Mouse (Mus musculus) heart, embryonic 13.5 days (tissue): Measurements from ENCODE around the gene Fbxw21. TPM values are rescaled to one million over a fixed set of nuclear protein-coding genes. Genes with fewer than 3 reads are reported as not detected.

ENCODE experiments used
- ATAC-seq: fragments of 200-750 bp; cut with Nextera tagmentation; 2 replicates; pipeline ENCODE4 v1.8.0; 2017; ENCODE audit warnings: moderate TSS enrichment; ENCODE audit not compliant: insufficient number of reproducible peaks, low FRiP score, low TSS enrichment; ENCODE audit errors: extremely low read depth
- H3K27ac ChIP-seq: fragments of 300-500 bp; sonication (generic); replicated peaks from 2 replicates; pipeline ENCODE4 v1.5.1; 2015; ENCODE audit warnings: moderate library complexity, mild to moderate bottlenecking, inconsistent platforms
- H3K27me3 ChIP-seq: fragments of 300-500 bp; sonication (generic); replicated peaks from 2 replicates; pipeline ENCODE4 v1.6.1; 2015; ENCODE audit warnings: mild to moderate bottlenecking, inconsistent platforms
- H3K36me3 ChIP-seq: fragments of 300-500 bp; sonication (generic); 2 replicates; pipeline ENCODE4 v1.6.1; 2015; ENCODE audit warnings: mild to moderate bottlenecking, inconsistent platforms
- H3K4me1 ChIP-seq: fragments of 300-500 bp; sonication (generic); 2 replicates; pipeline ENCODE4 v1.6.1; 2015; ENCODE audit warnings: inconsistent platforms
- H3K4me2 ChIP-seq: fragments of 300-500 bp; sonication (generic); 2 replicates; pipeline ENCODE4 v1.6.1; 2015; ENCODE audit warnings: inconsistent platforms, mild to moderate bottlenecking, moderate library complexity
- H3K4me3 ChIP-seq: fragments of 300-500 bp; sonication (generic); 2 replicates; pipeline ENCODE4 v1.5.1; 2015; ENCODE audit warnings: moderate library complexity, mild to moderate bottlenecking, inconsistent platforms
- H3K9ac ChIP-seq: fragments of 300-500 bp; sonication (generic); 2 replicates; pipeline ENCODE4 v1.6.1; 2015; ENCODE audit warnings: inconsistent platforms, mild to moderate bottlenecking, moderate library complexity
- H3K9me3 ChIP-seq: fragments of 300-500 bp; sonication (generic); 2 replicates; pipeline ENCODE4 v1.6.1; 2016; ENCODE audit warnings: inconsistent platforms
- WGBS: fragments of 180-500 bp; shearing (Covaris S2); methylation state at CpG from one replicate; pipeline ENCODE4 v1.1.7; 2015; ENCODE audit warnings: mixed read lengths; 5-methylcytosine and 5-hydroxymethylcytosine counted together
- polyA plus RNA-seq: library from polyadenylated mRNA; unstranded; fragments of >200 nt; fragmentation: Nextera tagmentation; extraction: Ambion mirVana; gene quantifications from 2 replicates; pipeline ENCODE4 v1.2.1, GENCODE M21; 2015

Fbxw21 gene
- polyA plus RNA-seq, 1 experiment from 2014 or later = not detected

DNA sequence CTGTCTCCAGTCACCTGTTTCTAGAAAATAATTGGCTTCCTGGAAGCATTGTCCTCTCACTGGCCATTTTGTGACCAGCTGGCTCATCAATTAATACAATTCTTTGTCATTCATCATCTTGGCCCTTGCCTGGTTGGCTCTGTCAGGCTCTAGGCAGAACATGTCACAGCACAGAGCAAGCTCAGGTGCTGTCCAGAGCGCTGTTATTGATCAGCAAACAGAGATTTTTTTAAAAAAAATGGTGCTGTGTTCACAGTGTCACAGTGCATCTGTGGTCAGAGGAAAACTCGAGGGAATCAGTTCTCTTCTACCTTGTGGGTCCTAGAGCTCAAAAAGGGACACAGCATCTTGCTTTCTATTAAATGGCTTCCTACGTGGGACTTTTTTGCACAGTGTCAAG lies 36.4 kb downstream of the Fbxw21 start:
- whole genome bisulfite sequencing = 60% methylated on average over 3 of the region's 3 CpGs
- ATAC-seq = no peak

DNA sequence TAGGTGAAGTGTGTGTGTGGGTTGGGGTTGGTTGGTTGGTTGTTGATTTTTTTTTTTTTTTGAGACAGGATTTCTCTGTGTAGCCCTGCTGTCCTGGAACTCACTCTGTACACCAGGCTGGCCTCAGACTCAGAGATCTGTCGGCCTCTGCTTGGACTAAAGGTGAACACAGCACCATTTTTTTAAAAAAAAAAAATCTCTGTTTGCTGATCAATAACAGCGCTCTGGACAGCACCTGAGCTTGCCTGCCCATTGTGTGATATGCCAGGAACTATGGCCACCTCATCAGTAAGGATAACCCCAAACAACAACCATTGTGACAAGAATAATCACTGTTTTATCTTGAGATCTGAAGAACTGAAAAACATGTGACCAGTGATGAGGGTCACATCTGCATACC lies 36.8 kb downstream of the Fbxw21 start:
- Histone ChIP-seq H3K36me3 (no peaks in the 10 kb centered on the region), H3K9ac (no peak overlapping the region), H3K4me1 (peaks cover 11% of the 10 kb centered on the region), H3K27ac (no peak overlapping the region), H3K27me3 (no peaks in the 10 kb centered on the region), H3K4me2 (no peak overlapping the region), H3K9me3 (no peaks in the 10 kb centered on the region), H3K4me3 (no peak overlapping the region)
- no peak for ATAC-seq
- WGBS = 82% methylated on average over 2 of the region's 2 CpGs

More for the DNA sequence above, 36.4 kb downstream of the Fbxw21 start:
- Histone ChIP-seq H3K36me3 (no peaks in the 10 kb centered on the region), H3K27me3 (no peaks in the 10 kb centered on the region), H3K27ac (no peak overlapping the region), H3K4me2 (no peak overlapping the region), H3K4me1 (peaks cover 11% of the 10 kb centered on the region), H3K4me3 (no peak overlapping the region), H3K9me3 (no peaks in the 10 kb centered on the region), H3K9ac (no peak overlapping the region)

DNA sequence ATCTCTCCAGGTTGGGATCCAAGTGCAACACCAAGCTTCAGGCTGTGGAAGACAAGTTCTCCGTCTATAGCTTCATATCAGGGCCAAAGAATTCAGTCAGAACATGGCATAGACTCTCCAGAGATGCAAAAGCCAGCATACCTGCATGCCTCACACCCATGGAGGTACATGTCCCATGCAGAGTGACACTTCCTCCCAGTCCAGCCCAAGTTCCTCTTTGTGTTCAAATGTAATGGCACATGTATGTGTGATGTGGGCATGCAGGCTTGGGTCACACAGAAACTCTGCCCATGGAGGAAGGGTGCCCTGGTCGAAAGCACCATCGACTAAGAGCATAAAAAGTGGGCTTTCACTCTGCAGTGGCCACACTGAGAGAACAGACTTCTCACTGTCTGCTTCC lies 37.7 kb downstream of the Fbxw21 start:
- Histone ChIP-seq H3K9ac (no peak overlapping the region), H3K4me2 (no peak overlapping the region), H3K27ac (no peak overlapping the region), H3K4me3 (no peak overlapping the region), H3K9me3 (no peaks in the 10 kb centered on the region), H3K4me1 (peaks cover 11% of the 10 kb centered on the region), H3K27me3 (no peaks in the 10 kb centered on the region), H3K36me3 (peaks cover 7% of the 10 kb centered on the region)
- 71% methylated on average over 3 of the region's 3 CpGs for WGBS
- ATAC-seq = no peak

- 30% methylated on average over 6 of the region's 6 CpGs for WGBS
- Histone ChIP-seq H3K4me1 (peaks cover 11% of the 10 kb centered on the region), H3K4me3 (no peak overlapping the region), H3K27ac (no peak overlapping the region), H3K9ac (no peak overlapping the region), H3K9me3 (no peaks in the 10 kb centered on the region), H3K27me3 (no peaks in the 10 kb centered on the region), H3K4me2 (no peak overlapping the region), H3K36me3 (peaks cover 16% of the 10 kb centered on the region)
- ATAC-seq = no peak
These were observed 38.6 kb downstream of the Fbxw21 start for GRCm38 (mm10) chr9:109123266-109123665.

GRCm38 (mm10) chr9:109122553-109123085 lies 39.2 kb downstream of the Fbxw21 start:
- no peaks in the 10 kb centered on the region for H3K9me3 ChIP-seq
- no peak overlapping the region for H3K4me2 ChIP-seq
- ATAC-seq = no peak
- H3K36me3 ChIP-seq = peaks cover 23% of the 10 kb centered on the region
- H3K4me3 ChIP-seq = no peak overlapping the region
- WGBS = 42% methylated on average over 2 of the region's 2 CpGs
- peaks cover 13% of the 10 kb centered on the region for H3K4me1 ChIP-seq
- no peak overlapping the region for H3K9ac ChIP-seq
- no peaks in the 10 kb centered on the region for H3K27me3 ChIP-seq
- no peak overlapping the region for H3K27ac ChIP-seq

DNA sequence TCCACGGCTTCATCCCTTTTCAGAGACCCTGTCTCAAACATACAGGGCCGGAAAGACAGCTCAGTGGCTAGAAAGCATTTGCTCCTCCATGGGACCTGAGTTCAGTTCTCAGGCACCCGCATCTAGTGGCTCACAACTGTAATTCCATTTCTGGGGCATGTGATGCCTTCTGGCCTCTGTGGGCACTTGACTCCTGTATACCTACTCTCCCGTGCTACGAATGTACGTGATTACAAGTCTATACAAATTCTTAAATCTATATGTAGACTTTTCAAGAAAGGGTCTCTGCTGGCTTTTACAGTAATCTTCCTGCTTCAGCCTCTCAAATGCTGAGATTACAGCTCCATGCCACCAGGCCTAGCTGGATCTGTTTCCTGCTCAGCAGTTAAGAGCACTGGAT lies 40.9 kb downstream of the Fbxw21 start:
- Histone ChIP-seq H3K36me3 (peaks cover 39% of the 10 kb centered on the region), H3K4me1 (peaks cover 13% of the 10 kb centered on the region)
- WGBS = 88% methylated on average over 6 of the region's 6 CpGs

GRCm38 (mm10) chr9:109119571-109119970 lies 42.3 kb downstream of the Fbxw21 start:
- no peaks in the 10 kb centered on the region for H3K9me3 ChIP-seq
- peaks cover 13% of the 10 kb centered on the region for H3K4me1 ChIP-seq
- no peak overlapping the region for H3K9ac ChIP-seq
- peaks cover 53% of the 10 kb centered on the region for H3K36me3 ChIP-seq
- H3K27ac ChIP-seq = no peak overlapping the region
- 80% methylated on average over 9 of the region's 9 CpGs for WGBS
- ATAC-seq = no peak
- no peaks in the 10 kb centered on the region for H3K27me3 ChIP-seq
- no peak overlapping the region for H3K4me2 ChIP-seq
- no peak overlapping the region for H3K4me3 ChIP-seq

More for the DNA sequence above, 40.9 kb downstream of the Fbxw21 start:
- H3K27ac ChIP-seq = no peak overlapping the region
- ATAC-seq = no peak
- no peak overlapping the region for H3K4me3 ChIP-seq
- H3K4me2 ChIP-seq = no peak overlapping the region
- H3K9ac ChIP-seq = no peak overlapping the region
- no peaks in the 10 kb centered on the region for H3K27me3 ChIP-seq
- no peaks in the 10 kb centered on the region for H3K9me3 ChIP-seq

DNA sequence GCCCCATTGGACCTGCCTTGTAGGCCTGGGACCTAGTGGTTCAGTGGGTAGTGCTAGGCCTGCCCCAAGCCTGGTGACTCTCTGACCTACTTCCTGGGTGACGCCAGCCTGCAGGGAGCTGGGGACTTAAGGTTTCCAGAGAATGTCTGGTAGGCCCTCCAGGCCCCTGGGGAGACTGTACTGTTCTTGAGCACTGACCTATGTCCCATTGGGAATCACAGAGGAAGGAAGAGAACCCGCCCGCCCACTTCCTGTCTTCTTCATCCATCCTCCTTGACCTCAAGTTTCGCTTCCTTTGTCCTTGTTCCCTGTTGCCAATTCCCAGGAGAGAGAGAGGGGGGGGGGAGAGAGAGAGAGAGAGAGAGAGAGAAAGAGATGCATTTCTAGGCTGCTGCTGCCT lies 43.7 kb downstream of the Fbxw21 start:
- Histone ChIP-seq H3K27me3 (no peaks in the 10 kb centered on the region), H3K4me1 (peaks cover 8% of the 10 kb centered on the region), H3K4me2 (no peak overlapping the region), H3K4me3 (no peak overlapping the region), H3K36me3 (peaks cover 68% of the 10 kb centered on the region), H3K9ac (no peak overlapping the region), H3K9me3 (no peaks in the 10 kb centered on the region), H3K27ac (no peak overlapping the region)
- WGBS = 70% methylated on average over 4 of the region's 4 CpGs
- no peak for ATAC-seq

GRCm38 (mm10) chr9:109116205-109116604 lies 45.6 kb downstream of the Fbxw21 start:
- 87% methylated on average over 10 of the region's 10 CpGs for WGBS
- ATAC-seq = no peak
- H3K36me3 ChIP-seq = peaks cover 87% of the 10 kb centered on the region

GRCm38 (mm10) chr9:109114871-109115270 lies 47.0 kb downstream of the Fbxw21 start:
- Histone ChIP-seq H3K9me3 (no peaks in the 10 kb centered on the region), H3K36me3 (peaks cover 100% of the 10 kb centered on the region), H3K9ac (no peak overlapping the region), H3K4me1 (0 out of 2 replicates have a peak, but pooled peaks cover 3% of the 10 kb centered on the region), H3K4me2 (no peak overlapping the region), H3K27me3 (no peaks in the 10 kb centered on the region), H3K27ac (no peak overlapping the region), H3K4me3 (no peak overlapping the region)
- 81% methylated on average over 7 of the region's 7 CpGs for WGBS
- ATAC-seq = no peak

More at GRCm38 (mm10) chr9:109116205-109116604, 45.6 kb downstream of the Fbxw21 start:
- Histone ChIP-seq H3K4me3 (no peak overlapping the region), H3K9ac (no peak overlapping the region), H3K4me1 (0 out of 2 replicates have a peak, but pooled peaks cover 3% of the 10 kb centered on the region), H3K4me2 (no peak overlapping the region), H3K27ac (no peak overlapping the region), H3K27me3 (no peaks in the 10 kb centered on the region), H3K9me3 (no peaks in the 10 kb centered on the region)

DNA sequence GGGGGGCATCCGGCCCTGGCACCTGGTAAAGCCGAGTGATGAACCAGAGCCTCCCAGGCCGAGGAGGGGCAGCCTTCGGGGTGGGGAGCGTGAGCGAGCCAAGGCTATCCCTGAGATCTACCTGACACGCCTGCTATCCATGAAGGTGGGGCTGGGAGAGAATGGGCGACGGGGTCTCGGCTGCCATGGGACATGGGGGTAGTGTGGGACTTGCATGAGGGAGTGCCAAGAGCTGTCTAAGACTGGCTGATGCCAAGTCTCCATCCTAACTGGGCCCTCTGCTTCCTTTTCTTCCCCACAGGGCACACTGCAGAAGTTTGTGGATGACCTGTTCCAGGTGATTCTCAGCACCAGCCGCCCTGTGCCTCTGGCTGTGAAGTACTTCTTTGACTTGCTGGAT lies 47.6 kb downstream of the Fbxw21 start:
- Histone ChIP-seq H3K9me3 (no peaks in the 10 kb centered on the region), H3K36me3 (peaks cover 100% of the 10 kb centered on the region), H3K4me1 (0 out of 2 replicates have a peak, but pooled peaks cover 3% of the 10 kb centered on the region), H3K9ac (no peak overlapping the region), H3K27ac (no peak overlapping the region), H3K4me2 (no peak overlapping the region), H3K4me3 (no peak overlapping the region), H3K27me3 (no peaks in the 10 kb centered on the region)
- ATAC-seq = no peak
- WGBS = 87% methylated on average over 11 of the region's 11 CpGs

GRCm38 (mm10) chr9:109113331-109113730 lies 48.5 kb downstream of the Fbxw21 start:
- Histone ChIP-seq H3K27me3 (no peaks in the 10 kb centered on the region), H3K36me3 (peaks cover 100% of the 10 kb centered on the region), H3K4me1 (0 out of 2 replicates have a peak, but pooled peaks cover 3% of the 10 kb centered on the region), H3K27ac (no peak overlapping the region), H3K4me3 (no peak overlapping the region), H3K9me3 (no peaks in the 10 kb centered on the region), H3K9ac (no peak overlapping the region), H3K4me2 (no peak overlapping the region)
- 78% methylated on average over 8 of the region's 8 CpGs for WGBS
- ATAC-seq = no peak
